Mouse (Mus musculus) embryonic stem cell, embryonic (primary cell): ENCODE data around the gene Slc2a13.

Source experiments
- CTCF ChIA-PET, 4 experiments: fragments of 300-600 bp in 2 of 4; fragments of 350-600 bp in 2 of 4; sonication (Branson Sonifier 250); formaldehyde crosslinking; loops; one replicate each; lab custom pipeline; 2022; ENCODE audit warnings: inconsistent platforms in 2 of 4; lab: Charles Lee
- POLR2A ChIA-PET, 4 experiments: fragments of 300-600 bp in 2 of 4; fragments of 350-600 bp in 2 of 4; sonication (Branson Sonifier 250); formaldehyde crosslinking; loops; one replicate each; lab custom pipeline; 2022; ENCODE audit warnings: antibody characterized with exemption in 4 of 4, inconsistent platforms in 1 of 4; lab: Charles Lee

The Slc2a13 gene

GRCm38 (mm10) chr15:91251544-91252408, 321.3 kb downstream of the Slc2a13 start:
- POLR2A ChIA-PET = interaction anchor here in 1 of 4 experiments (0.6 kb wide), 1 partner anchor 139 kb away, joined by 5 read pairs; no protein-coding TSS in a partner anchor
- CTCF ChIA-PET = interaction anchor here in 2 of 4 experiments (0.6 to 1.4 kb wide), 4 partner anchors 39 to 323 kb away, joined by 3 to 9 read pairs (median 4); no protein-coding TSS in a partner anchor

GRCm38 (mm10) chr15:91250815-91251214, 322.2 kb downstream of the Slc2a13 start:
- ChIA-PET CTCF (interaction anchor here in 2 of 4 experiments (0.6 to 1.4 kb wide), 4 partner anchors 40 to 324 kb away, joined by 3 to 9 read pairs (median 4); no protein-coding TSS in a partner anchor), POLR2A (no interaction called here)

GRCm38 (mm10) chr15:91240683-91241335, 332.3 kb downstream of the Slc2a13 start:
- POLR2A ChIA-PET = interaction anchor here in 1 of 4 experiments (0.7 kb wide), 1 partner anchor 32 kb away, joined by 3 read pairs; no protein-coding TSS in a partner anchor
- CTCF ChIA-PET = no interaction called here

- ChIA-PET CTCF (interaction anchor here in 1 of 4 experiments (0.6 kb wide), 1 partner anchor 15 kb away, joined by 6 read pairs; no protein-coding TSS in a partner anchor), POLR2A (no interaction called here)
Measured at GRCm38 (mm10) chr15:91237294-91237693, 335.8 kb downstream of the Slc2a13 start.
